Mouse (Mus musculus) monocyte, adult 59 days (primary cell): Measurements from ENCODE around the gene Cenpq. TPM values are rescaled to one million over a fixed set of nuclear protein-coding genes. Genes with fewer than 3 reads are reported as not detected.

Source experiments
- total RNA-seq, 2 experiments: library from RNA; stranded (reverse); gene quantifications; one replicate each; pipeline ENCODE4 v1.2.4; 2023

Cenpq gene
- total RNA-seq, result 10 to 100 TPM in 1 of 2 experiments, 1 to 10 TPM in 1; 8.6 to 11.7 TPM

GRCm38 (mm10) chr17:40934420-40935231 is at the start of gene Cenpq, which contains the start of gene Mut:
Gene Cenpq (minus strand): TSS chr17:40935047.
Gene Mut (plus strand): TSS chr17:40934685.

GRCm38 (mm10) chr17:40914250-40914649 is 20.6 kb downstream of the Cenpq start, which contains the start of gene Glyatl3:
Gene Glyatl3 (minus strand): TSS chr17:40914350.

GRCm38 (mm10) chr17:40879924-40880691 is 54.7 kb downstream of the Cenpq start, which contains the start of gene 9130008F23Rik:
Gene 9130008F23Rik (minus strand): TSS chr17:40880559.

Other genes starting within 250 kb of the Cenpq start
- gene Esp1, start 207.9 kb downstream of the Cenpq start, total RNA-seq, result not detected
- not detected for gene Crisp2, start 128.0 kb downstream of the Cenpq start, total RNA-seq
- gene Rhag, start 123.9 kb downstream of the Cenpq start, total RNA-seq, result not detected
- gene 9130008F23Rik, start 54.5 kb downstream of the Cenpq start, total RNA-seq, result 1 to 10 TPM; 2.2 to 3.2 TPM
- gene Glyatl3, start 20.7 kb downstream of the Cenpq start, total RNA-seq, result not detected
- gene Mut, start 362 bp downstream of the Cenpq start, total RNA-seq, result 10 to 100 TPM; 12.5 to 16.9 TPM